Mouse (Mus musculus): ENCODE data around the gene Padi3. TPM values are rescaled to one million over a fixed set of nuclear protein-coding genes. Genes with fewer than 3 reads are reported as not detected.

Padi3 gene
- 1.1 TPM for polyA plus RNA-seq (2012; fragmentation: generic; extraction: Trizol)
- long read RNA-seq, experiment 1 = 0 reads
- long read RNA-seq, experiment 2 = 0 reads

- no peaks in the 10 kb centered on the region for H3K27me3 ChIP-seq (ENCODE audit: control insufficient read depth, insufficient read depth, insufficient read length)
- H3K79me2 ChIP-seq (ENCODE audit: control insufficient read depth, insufficient read depth) = no peaks in the 10 kb centered on the region
- no peak within 1 kb of the TSS for H3ac ChIP-seq (ENCODE audit: control insufficient read depth, insufficient read length, low read depth)
- H3K36me3 ChIP-seq (ENCODE audit: control insufficient read depth, insufficient read depth) = no peaks in the 10 kb centered on the region
- no peaks in the 10 kb centered on the region for H3K79me3 ChIP-seq (ENCODE audit: low read depth)
- H3K4me3 ChIP-seq (ENCODE audit: insufficient read depth, poor library complexity, severe bottlenecking) = no peak within 1 kb of the TSS
- no peak for TF ChIP-seq MAX (IDR thresholded peaks at IDR 0.05)
- no peak for TF ChIP-seq FOSL1 (IDR thresholded peaks at IDR 0.05; ENCODE audit: insufficient read depth, low read length, poor library complexity, severe bottlenecking)
- no peak for TF ChIP-seq MYOG (IDR thresholded peaks at IDR 0.05; ENCODE audit: control insufficient read depth, extremely low read depth, insufficient read length)
- TF ChIP-seq CEBPB (IDR thresholded peaks at IDR 0.05; ENCODE audit: low read depth) = no peak
- no peak for TF ChIP-seq CTCF (IDR thresholded peaks at IDR 0.05; ENCODE audit: control insufficient read depth, insufficient read depth, insufficient read length)
- TF ChIP-seq USF1 (IDR thresholded peaks at IDR 0.05; ENCODE audit: low read depth) = no peak
- TF ChIP-seq MYOD1 (IDR thresholded peaks at IDR 0.05; ENCODE audit: control insufficient read depth, insufficient read length, low read depth) = no peak
Measured at GRCm38 (mm10) chr4:140810458-140811260, at the start of gene Padi3. Gene Padi3, minus strand, starts transcription at chr4:140810648.

GRCm38 (mm10) chr4:140859291-140859690, 48.8 kb upstream of the Padi3 start:
- H3K36me3 ChIP-seq (ENCODE audit: control insufficient read depth, insufficient read depth) = no peaks in the 10 kb centered on the region
- no peaks in the 10 kb centered on the region for H3K79me2 ChIP-seq (ENCODE audit: control insufficient read depth, insufficient read depth)
- no peak overlapping the region for H3K4me3 ChIP-seq (ENCODE audit: insufficient read depth, poor library complexity, severe bottlenecking)
- no peak overlapping the region for H3ac ChIP-seq (ENCODE audit: control insufficient read depth, insufficient read length, low read depth)
- TF ChIP-seq FOSL1 (IDR thresholded peaks at IDR 0.05; ENCODE audit: insufficient read depth, low read length, poor library complexity, severe bottlenecking) = no peak
- TF ChIP-seq CTCF (IDR thresholded peaks at IDR 0.05; ENCODE audit: control insufficient read depth, insufficient read depth, insufficient read length) = no peak
- no peak for TF ChIP-seq MAX (IDR thresholded peaks at IDR 0.05)
- no peak for TF ChIP-seq MYOG (IDR thresholded peaks at IDR 0.05; ENCODE audit: control insufficient read depth, extremely low read depth, insufficient read length)
- no peak for TF ChIP-seq USF1 (IDR thresholded peaks at IDR 0.05; ENCODE audit: low read depth)
- TF ChIP-seq MYOD1 (IDR thresholded peaks at IDR 0.05; ENCODE audit: control insufficient read depth, insufficient read length, low read depth) = no peak
- TF ChIP-seq CEBPB (IDR thresholded peaks at IDR 0.05; ENCODE audit: low read depth) = no peak
- H3K79me3 ChIP-seq (ENCODE audit: low read depth) = no peaks in the 10 kb centered on the region
- no peaks in the 10 kb centered on the region for H3K27me3 ChIP-seq (ENCODE audit: control insufficient read depth, insufficient read depth, insufficient read length)

GRCm38 (mm10) chr4:140857813-140858212, 47.4 kb upstream of the Padi3 start:
- Histone ChIP-seq H3K79me3 (ENCODE audit: low read depth) (no peaks in the 10 kb centered on the region), H3K36me3 (ENCODE audit: control insufficient read depth, insufficient read depth) (no peaks in the 10 kb centered on the region), H3K79me2 (ENCODE audit: control insufficient read depth, insufficient read depth) (no peaks in the 10 kb centered on the region), H3K4me3 (ENCODE audit: insufficient read depth, poor library complexity, severe bottlenecking) (no peak overlapping the region), H3K27me3 (ENCODE audit: control insufficient read depth, insufficient read depth, insufficient read length) (no peaks in the 10 kb centered on the region), H3ac (ENCODE audit: control insufficient read depth, insufficient read length, low read depth) (no peak overlapping the region)
- TF ChIP-seq MAX (IDR thresholded peaks at IDR 0.05) = no peak
- no peak for TF ChIP-seq CTCF (IDR thresholded peaks at IDR 0.05; ENCODE audit: control insufficient read depth, insufficient read depth, insufficient read length)
- no peak for TF ChIP-seq USF1 (IDR thresholded peaks at IDR 0.05; ENCODE audit: low read depth)
- no peak for TF ChIP-seq MYOD1 (IDR thresholded peaks at IDR 0.05; ENCODE audit: control insufficient read depth, insufficient read length, low read depth)
- no peak for TF ChIP-seq CEBPB (IDR thresholded peaks at IDR 0.05; ENCODE audit: low read depth)
- no peak for TF ChIP-seq FOSL1 (IDR thresholded peaks at IDR 0.05; ENCODE audit: insufficient read depth, low read length, poor library complexity, severe bottlenecking)
- TF ChIP-seq MYOG (IDR thresholded peaks at IDR 0.05; ENCODE audit: control insufficient read depth, extremely low read depth, insufficient read length) = no peak

DNA sequence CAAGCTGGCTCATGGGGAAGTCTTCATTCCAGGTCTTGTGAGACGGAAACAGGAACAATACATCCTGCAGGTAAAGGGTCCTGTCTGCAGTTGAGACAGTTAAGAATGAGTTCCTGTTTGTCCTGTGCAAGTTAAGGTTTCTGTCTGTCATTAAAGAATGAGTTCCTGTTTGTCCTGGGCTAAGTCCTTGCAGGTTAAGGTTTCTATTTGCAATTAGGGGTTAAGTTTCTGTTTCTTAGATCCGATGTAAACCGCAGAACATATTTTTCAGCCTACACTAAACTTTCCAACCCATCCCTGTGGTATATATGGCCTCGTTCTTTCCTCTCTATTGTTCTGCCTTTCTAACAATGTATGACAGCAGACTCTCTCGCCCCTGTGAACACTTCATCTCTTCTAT, 46.6 kb upstream of the Padi3 start:
- no peaks in the 10 kb centered on the region for H3K36me3 ChIP-seq (ENCODE audit: control insufficient read depth, insufficient read depth)
- no peak overlapping the region for H3K4me3 ChIP-seq (ENCODE audit: insufficient read depth, poor library complexity, severe bottlenecking)
- no peaks in the 10 kb centered on the region for H3K27me3 ChIP-seq (ENCODE audit: control insufficient read depth, insufficient read depth, insufficient read length)
- H3K79me3 ChIP-seq (ENCODE audit: low read depth) = no peaks in the 10 kb centered on the region
- H3K79me2 ChIP-seq (ENCODE audit: control insufficient read depth, insufficient read depth) = no peaks in the 10 kb centered on the region
- no peak for TF ChIP-seq MAX (IDR thresholded peaks at IDR 0.05)
- no peak for TF ChIP-seq USF1 (IDR thresholded peaks at IDR 0.05; ENCODE audit: low read depth)
- no peak for TF ChIP-seq CEBPB (IDR thresholded peaks at IDR 0.05; ENCODE audit: low read depth)
- TF ChIP-seq MYOD1 (IDR thresholded peaks at IDR 0.05; ENCODE audit: control insufficient read depth, insufficient read length, low read depth) = no peak
- TF ChIP-seq CTCF (IDR thresholded peaks at IDR 0.05; ENCODE audit: control insufficient read depth, insufficient read depth, insufficient read length) = no peak
- no peak for TF ChIP-seq FOSL1 (IDR thresholded peaks at IDR 0.05; ENCODE audit: insufficient read depth, low read length, poor library complexity, severe bottlenecking)
- TF ChIP-seq MYOG (IDR thresholded peaks at IDR 0.05; ENCODE audit: control insufficient read depth, extremely low read depth, insufficient read length) = no peak
- no peak overlapping the region for H3ac ChIP-seq (ENCODE audit: control insufficient read depth, insufficient read length, low read depth)

DNA sequence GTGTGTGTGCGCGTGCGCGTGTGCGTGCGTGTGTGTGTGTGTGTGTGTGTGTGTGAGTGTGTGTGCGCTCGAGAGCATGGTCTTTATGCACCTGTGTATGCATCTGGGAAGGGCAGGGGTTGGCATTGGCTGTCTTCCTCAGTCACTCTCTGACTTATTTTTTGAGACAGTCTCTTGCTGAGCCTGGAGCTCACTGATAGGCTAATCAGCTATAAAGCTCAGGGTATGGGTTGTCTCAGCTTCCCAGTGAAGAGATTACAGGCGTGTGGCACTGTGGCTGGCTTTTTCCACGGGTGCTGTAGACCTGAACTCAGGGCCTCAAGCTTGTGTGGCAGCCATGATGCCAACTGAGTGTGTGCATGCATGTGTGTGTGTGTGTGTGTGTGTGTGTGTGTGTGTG, 44.7 kb upstream of the Padi3 start:
- no peak overlapping the region for H3ac ChIP-seq (ENCODE audit: control insufficient read depth, insufficient read length, low read depth)
- no peaks in the 10 kb centered on the region for H3K36me3 ChIP-seq (ENCODE audit: control insufficient read depth, insufficient read depth)
- no peaks in the 10 kb centered on the region for H3K27me3 ChIP-seq (ENCODE audit: control insufficient read depth, insufficient read depth, insufficient read length)
- no peaks in the 10 kb centered on the region for H3K79me3 ChIP-seq (ENCODE audit: low read depth)
- H3K79me2 ChIP-seq (ENCODE audit: control insufficient read depth, insufficient read depth) = no peaks in the 10 kb centered on the region
- no peak overlapping the region for H3K4me3 ChIP-seq (ENCODE audit: insufficient read depth, poor library complexity, severe bottlenecking)
- TF ChIP-seq CTCF (IDR thresholded peaks at IDR 0.05; ENCODE audit: control insufficient read depth, insufficient read depth, insufficient read length) (no peak), MYOG (IDR thresholded peaks at IDR 0.05; ENCODE audit: control insufficient read depth, extremely low read depth, insufficient read length) (no peak), FOSL1 (IDR thresholded peaks at IDR 0.05; ENCODE audit: insufficient read depth, low read length, poor library complexity, severe bottlenecking) (no peak), USF1 (IDR thresholded peaks at IDR 0.05; ENCODE audit: low read depth) (no peak), MAX (IDR thresholded peaks at IDR 0.05) (no peak), CEBPB (IDR thresholded peaks at IDR 0.05; ENCODE audit: low read depth) (no peak), MYOD1 (IDR thresholded peaks at IDR 0.05; ENCODE audit: control insufficient read depth, insufficient read length, low read depth) (no peak)

Data from C2C12 (cell line).